Mouse (Mus musculus) adrenal gland, postnatal 10 days (tissue): ENCODE data around the gene Fam214a. TPM values are rescaled to one million over a fixed set of nuclear protein-coding genes. Genes with fewer than 3 reads are reported as not detected.

Experiments
- DNase-seq: peaks from one replicate; pipeline ENCODE4 v3.0.0; 2021; ENCODE audit warnings: mixed read lengths
- total RNA-seq, 2 experiments: library from RNA; stranded (reverse); gene quantifications; 2 replicates each; pipeline ENCODE4 v1.2.3; 2021

The Fam214a gene
- total RNA-seq, 2 experiments from 2014 or later: 76.1 to 81.3 TPM

DNA sequence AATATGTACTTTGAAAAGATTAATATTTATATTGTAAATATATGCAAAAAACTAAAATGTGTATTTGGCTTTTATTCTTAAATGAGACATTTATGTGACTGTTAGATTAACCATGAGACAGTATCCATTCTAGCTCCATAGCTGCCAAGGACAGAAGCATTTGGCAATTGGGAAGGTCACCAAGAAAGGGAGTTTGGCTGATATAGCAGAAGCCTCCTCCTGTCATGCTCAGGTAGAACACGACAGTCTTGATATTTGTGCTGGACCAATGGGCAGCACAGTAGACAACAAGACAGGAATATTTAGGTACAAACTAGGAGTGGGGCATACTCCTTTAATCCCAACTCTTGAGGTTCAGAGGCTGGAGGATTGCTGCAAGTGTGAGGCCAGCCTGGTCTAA lies 79.7 kb downstream of the Fam214a start:
- no peak for DNase-seq

DNA sequence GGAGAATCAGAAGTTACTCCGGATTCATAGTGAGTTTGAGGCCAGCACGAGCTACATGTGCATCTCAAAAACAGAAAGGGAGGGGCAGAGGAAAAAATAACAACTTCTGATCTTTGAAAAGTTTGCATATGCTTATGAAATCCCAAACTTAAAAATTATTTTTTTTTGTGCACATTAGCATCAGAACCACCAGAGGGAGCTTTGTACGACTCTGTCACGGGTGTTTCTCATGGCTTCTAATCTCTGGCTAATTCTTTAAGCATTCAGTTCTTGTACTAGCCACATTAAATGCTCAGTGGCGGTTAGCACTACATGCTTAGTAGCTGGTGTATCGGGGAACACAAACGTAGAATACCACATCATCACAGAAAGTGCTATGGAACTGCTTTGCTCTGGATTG lies 80.5 kb downstream of the Fam214a start:
- no peak for DNase-seq

DNA sequence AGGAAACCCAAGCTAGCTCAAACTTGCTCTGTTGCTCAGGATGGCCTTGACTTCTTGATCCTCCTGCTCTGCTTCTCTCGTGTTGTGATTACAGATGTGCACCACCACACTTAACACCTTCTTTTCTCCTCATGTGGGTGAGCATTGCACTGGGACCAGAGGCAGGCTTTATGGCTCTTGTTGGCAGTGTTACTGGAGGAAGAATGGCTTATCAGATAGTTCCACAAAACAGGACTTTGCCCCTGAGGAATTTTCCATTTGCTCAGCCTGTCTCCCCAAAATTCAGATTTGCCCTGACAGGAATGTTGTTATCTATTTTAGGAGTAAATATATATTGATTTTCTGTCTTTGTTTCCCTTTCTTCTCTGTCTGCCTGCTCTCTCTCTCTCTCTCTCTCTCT lies 82.0 kb downstream of the Fam214a start:
- DNase-seq: no peak

DNA sequence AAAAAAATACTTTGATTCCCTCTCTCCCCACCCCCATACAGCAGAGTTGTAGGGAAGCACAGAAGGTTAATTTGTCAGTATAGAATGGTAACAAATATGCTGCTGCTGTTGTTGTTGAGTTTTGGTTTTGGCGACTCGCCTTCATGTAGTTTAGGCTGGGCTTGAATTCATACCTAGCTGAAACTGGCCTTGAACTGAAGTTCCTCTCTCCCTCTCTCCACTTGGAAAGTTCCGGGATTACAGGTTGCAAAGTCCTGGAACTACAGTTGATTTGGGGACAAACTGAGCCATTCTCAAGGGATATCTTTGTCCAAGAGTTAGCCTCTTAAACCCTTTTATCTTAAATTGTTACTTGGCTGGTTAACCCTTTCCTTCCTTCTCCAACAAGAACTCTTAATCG lies 83.3 kb downstream of the Fam214a start:
- no peak for DNase-seq

DNA sequence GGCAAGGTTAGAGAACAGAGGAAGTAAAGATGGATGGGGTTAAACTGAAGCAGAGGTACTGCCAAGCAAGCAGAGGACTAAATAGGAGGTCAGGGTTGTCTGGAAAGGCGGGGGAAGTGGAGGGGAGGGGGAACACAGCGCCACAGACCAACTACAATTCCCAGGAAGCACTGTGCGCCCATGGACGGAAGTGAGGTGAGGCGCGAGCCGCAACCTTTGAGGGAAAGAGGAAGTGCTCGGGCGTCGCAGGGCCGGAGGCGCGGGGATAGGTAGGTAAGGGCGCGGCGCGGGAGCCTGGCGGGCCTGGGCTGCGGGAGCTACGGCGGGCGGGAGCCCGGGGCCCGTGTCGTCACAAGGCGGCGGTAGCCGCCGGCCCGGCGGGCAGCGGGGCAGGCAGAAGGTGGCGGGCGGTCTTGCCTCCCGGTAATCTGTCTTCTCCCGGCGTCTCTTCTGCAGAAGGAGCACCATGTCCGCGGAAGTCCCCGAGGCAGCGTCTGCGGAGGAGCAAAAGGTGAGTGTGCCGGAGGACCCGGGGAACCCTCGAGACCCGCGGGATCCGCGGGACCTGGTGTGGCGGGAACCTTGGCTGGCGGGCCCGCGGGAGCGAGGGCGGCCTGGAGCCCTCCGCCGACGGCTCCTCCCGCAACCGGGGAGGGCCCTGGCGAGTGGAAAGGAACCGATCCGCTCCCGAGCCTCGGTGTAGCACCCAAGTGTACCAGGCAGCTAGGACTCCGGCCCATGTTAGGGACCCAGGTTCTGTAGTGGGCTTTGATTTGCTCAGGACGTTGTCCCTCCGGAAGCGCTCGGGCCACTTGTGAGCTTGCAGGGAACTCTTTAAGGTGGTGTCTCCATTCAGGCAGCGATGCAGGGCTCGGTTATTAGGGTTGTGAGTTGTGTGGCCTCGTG lies 85.0 kb downstream of the Fam214a start, which contains the start of gene Arpp19:
Gene Arpp19 (plus strand): TSS at position 164 of the 906 bp plus-strand sequence.
- DNase-seq: peak; percentile 89

DNA sequence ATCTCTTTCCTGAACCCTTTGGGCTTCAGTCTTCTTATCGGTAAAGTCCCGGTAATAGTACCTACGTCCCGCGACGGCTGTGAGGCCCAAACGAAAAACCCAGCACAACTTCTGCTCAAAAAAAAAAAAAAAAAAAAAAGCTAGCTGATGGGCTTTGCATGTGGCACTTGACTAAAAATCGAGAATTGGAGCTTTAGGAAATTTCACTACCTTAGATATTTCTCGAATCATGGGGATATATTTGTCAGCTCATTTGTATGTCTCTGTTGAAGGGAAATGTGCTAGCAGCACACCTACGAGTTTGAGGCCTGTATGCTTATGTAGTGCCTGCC lies 85.6 kb downstream of the Fam214a start:
- DNase-seq: no peak

DNA sequence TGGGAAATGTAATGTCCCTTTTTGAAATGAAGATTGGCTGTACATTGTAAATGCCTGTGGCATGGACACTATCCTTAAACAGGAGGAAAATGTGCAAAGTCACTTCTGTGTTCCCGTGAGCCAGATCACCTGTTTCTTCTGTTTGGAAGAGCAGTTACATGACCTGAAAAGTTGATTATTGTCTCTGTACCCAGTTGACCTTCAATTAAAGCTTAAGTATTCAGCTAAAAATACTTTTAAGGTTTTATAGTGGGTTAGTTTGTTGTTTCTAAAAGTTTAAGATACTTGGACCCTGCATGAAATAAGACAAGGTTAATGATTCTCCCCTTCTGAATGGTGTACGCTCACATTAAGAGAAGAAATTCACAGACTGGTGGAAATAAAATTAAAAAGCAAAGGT lies 87.9 kb downstream of the Fam214a start:
- DNase-seq: no peak

DNA sequence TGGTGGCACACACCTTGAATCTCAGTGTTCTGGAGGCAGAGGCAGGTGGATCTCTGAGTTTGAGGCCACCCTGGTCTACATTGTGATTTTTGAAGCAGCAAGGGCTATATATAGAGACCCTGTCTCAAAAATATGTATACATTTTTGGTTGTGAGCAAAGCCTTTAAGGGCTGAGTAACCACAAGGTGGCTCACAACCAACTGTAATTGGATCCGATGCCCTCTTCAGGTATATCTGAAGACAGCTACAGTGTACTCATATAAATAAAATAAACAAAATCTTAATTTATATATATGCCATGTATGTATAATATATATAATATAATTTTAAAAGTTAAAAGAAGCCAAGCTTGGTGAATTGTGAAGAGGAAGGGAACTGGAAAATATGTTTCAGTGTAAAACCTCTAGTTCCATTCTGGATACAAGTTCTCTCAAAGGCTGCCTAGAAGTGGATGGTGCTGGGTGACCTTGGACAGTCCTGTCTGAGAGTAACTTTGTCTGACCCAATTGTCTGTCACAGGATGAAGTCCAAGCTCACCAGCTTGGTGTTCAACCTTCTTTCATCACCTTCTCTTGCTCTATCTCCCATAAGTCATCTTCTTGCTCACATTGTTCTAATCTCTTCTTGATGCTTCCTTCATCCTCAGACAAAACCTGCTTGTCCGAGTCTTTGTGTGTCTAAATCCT lies 89.3 kb downstream of the Fam214a start:
- DNase-seq: no peak

DNA sequence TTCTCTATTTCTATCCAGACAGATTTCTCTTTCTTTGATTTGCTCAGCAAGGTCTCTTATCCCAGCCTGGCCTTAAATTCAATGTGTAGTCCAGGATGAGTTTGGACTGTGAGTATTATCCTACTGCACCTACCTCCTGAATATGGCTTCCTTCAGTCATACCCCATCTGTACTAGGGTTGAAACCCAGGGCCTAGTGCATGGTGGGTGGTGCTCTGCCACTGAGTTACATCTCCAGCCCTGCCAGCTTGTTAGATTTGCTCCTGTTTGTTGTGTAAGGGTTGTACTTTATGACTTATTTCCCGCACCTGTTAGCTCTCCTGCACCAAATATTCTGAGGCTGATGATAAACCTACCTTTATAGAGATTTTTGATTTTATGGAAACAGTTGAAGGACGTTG lies 90.5 kb downstream of the Fam214a start:
- DNase-seq: no peak

DNA sequence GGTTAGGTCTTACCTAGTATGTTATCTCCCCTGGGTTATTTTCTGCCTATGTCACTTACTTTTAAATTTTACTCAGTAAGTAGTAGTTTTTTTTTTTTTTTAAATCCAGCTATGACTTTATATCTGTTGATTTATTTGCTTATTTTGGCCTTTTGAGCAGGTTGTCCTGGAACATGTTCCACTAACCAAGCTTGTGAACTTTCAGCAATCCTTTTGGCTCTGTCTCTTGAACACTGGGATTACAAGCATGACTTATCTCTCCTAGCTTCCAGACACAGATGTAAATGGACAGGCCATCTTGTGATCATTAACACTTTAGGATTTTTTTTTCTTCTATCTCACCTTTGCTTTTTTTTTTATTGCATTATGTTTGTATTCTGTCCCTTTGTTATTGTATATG lies 94.4 kb downstream of the Fam214a start:
- no peak for DNase-seq

DNA sequence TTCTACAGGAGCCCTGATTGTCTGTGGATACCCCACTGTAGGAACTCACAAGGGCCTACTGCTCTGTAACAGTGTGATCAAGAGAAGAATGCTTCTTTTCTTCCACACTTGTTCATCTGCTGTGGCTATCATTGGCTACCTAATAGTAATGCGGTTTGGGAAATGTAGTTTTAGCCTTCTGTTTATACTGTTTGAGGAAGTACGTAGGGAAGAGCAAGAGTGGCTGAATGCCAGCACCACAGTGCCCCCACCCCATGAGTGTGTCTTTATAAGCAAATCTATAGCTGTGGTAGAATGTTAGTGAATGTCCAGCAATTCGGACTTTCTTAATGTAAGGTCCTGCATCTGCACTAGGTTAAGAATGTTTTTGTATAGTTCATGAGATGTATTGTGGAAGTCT lies 96.4 kb downstream of the Fam214a start:
- no peak for DNase-seq

DNA sequence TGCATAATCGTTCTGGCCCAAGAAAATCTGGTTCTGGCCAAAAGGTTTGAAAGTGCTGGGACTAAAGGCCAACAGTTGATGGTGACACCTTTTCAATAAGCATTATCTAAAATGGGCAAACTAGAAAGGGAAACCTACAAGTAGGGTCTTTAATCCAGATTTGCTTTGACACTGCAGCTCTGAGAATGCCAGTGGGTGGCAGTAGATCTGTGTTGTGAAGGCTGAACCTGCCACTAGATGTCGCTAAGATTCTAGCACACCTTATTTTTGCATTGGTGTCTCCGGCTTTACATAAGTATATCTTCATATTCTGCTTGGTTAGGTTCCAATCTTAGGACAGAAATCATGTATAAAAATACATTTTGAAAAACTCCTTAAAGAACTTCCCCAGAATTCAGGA lies 97.3 kb downstream of the Fam214a start:
- DNase-seq: peak; percentile 70

DNA sequence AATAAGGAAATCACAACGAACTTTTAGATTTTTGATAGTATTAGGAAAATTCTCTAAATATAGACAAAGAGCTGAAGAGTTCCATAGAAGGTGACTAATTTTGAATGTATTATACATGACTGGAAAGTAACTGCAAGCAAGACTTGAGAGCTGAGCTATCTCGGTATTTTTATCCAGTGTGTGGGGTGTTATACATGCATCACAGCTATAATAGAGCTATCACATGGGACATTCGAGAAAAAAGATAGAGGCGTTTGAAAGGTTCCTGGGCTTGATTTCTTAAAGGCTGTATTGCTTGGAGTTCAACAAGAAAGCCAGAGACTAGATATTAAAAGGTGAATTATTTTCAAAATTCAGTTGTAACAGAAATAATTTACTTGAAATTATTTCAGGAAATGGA lies 99.2 kb downstream of the Fam214a start:
- DNase-seq: no peak

DNA sequence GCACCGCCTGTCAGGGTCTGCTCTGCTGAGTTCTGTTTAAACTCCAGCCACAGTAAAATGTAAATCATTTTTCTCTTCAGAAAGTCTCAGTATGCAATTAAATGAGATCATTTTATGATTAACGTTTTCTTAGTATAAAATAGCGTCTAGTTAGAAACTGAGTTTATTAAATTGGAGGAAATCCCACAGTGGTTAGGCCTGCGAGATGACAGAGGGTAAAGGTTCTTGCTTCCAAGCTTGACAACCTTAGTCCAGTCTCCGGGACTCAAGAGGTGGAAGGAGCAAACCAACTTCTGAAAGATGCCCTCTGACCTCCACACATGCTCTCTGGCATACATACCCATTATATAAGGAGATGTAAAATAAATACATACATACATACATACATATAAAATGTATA lies 102.4 kb downstream of the Fam214a start:
- DNase-seq: no peak

DNA sequence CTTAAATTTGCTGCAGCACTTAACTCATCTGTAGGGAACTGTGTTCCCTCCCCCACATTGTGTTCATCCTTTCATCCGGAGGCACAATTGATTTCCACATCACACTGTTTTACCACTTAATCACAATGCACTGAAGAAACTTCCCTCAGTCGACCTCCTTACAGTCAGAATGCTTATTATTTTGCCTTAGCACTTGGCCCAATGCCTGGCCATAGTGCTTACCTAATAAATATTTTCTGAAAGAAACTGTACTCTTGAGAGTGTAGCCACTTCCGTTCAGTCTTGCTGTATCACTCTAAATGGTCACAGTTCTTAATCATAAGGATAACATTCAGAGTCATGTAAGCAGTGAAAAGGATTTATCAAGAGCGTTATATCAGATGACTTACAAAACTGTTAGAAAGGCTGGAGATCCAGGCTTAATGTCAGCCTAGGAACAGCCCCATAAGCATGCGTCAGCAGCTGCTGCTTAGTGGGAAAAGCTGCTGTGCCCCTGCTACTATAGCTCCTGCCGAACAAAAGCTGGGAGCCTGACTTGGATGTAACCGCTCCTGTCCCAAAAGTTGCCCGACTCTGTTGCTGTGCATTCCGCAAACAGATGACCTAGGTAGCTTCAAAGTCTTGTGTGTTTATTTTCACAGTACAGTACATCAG lies 112.1 kb downstream of the Fam214a start:
- DNase-seq: no peak

DNA sequence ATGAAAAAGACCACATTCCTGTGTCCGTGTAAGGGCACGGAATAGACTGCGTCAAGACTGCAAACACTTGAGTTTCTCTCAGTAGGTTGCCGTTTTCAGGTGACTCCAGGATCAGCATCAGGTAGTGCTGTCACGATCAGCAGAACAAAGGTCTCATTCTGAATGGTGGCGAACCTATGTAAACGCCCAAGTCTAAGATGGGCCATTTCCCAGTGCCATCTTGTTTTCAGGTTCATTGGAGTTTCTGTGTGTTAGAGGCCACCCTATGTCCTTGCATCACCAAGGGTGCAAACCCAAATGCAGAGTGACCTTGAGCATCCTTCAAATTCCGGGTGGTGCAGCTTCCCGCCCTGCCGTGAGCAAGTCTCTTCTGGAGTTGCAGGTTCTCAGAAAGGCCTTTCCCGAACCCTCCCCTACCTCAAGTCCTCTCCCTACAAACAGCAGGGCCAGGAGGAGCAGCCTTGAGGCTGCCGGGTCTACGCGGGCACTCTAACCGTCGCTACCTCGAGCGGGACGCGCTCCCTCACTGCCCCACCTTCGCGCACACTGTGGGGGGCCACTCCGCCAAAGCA lies 117.9 kb downstream of the Fam214a start, which contains the start of gene Myo5a:
Gene Myo5a (plus strand): TSS at position 559 of the 572 bp plus-strand sequence.
- no peak for DNase-seq

DNA sequence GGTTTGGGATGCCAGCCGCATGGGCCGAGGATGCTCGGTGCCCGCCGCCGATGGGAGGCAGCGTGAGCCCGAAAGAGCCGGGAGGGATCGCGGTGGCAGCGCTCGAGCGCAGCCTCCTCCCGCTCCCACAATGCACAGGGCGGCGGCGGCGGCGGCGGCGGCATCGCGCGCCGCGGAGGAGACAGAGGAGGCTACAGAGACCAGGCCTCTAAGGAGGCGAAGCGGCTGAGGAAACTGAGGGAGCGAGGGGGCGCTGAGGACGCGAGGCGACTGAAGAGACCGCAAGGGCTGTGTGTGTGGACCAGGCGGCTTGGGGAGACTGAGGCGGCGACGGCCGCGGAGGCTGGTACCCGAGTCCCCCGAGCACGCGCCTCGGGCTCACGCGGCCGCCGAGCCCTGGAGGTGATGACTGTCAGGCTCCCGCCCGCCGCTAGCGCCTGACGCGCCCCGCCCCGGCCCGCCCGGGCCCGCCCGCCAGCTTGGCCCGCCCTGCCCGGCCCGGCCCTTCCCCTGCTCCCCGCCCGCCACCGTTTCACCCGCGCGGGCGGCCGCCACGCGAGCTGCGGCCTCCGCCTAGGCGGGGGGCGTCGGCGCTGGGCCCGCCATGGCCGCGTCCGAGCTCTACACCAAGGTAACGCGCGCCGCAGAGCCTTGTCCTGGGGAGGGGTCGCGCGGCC lies 118.5 kb downstream of the Fam214a start:
- peak; percentile 88 for DNase-seq

DNA sequence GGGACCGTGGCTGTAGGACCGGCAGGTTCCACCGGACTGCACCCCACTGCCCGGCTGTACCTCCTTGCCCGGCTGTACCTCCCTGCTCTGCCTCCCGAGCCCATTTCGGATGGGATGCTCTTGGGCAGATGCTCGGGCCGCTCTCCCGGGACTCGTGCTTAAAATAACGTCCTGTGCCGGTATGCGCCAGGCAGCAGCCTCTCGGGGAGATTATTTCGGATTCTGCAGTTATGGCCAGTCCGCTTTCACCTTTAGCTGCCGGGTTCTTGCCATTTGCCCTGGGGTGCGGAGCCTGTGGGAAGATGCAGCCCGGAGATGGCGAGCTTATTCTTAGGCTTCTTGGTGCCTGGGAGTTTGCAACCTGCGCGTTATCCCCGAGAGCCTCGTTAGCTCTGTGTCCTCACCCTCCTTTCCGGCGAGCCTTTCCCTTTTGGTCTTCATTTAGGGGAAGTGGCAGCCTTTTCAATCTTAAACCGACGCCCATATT lies 119.1 kb downstream of the Fam214a start:
- no peak for DNase-seq

DNA sequence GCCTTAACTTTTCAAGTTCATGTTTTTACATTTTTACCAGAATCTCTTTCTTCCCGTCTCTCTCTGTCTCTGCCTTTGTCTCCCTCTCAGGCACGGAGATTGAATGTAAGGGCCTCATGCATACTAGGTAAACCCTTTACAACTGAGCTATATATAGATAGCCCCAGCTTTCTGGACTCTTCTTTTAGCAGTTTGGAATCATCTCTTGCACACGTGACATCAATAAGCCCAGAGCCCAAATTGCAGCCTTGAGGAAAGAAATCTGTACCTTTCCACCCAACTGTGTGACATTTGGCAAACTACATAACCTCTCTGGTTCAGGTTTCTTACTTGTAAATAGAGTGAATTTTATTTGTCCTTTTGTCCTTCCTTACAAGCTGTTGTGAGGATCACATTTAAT lies 119.7 kb downstream of the Fam214a start:
- DNase-seq: no peak

DNA sequence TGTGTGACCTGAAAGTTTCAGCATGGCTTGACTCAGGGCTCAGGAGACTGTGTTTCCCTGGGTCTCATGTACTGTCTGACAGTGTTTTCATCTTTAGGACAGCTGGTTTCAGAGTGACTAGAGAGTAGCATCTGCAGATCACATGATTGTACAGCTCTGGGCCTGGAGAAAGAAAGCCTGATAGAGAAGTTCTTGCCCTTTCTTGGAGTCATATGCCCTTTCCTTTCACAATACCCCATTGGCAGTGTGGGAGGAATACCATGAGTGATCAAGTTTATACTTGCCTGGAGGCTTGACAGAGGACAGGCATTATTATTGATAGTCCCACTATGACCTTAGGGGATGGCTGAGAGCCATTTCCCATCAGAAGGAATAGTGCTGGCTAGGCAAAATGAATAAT lies 124.5 kb downstream of the Fam214a start:
- no peak for DNase-seq
